Mouse (Mus musculus) neural tube, embryonic 15.5 days (tissue): ENCODE data around the gene Asb15. TPM values are rescaled to one million over a fixed set of nuclear protein-coding genes. Genes with fewer than 3 reads are reported as not detected.

Experiments used
- ATAC-seq: fragments of 200-750 bp; cut with Nextera tagmentation; 2 replicates; pipeline ENCODE4 v1.8.0; 2017; ENCODE audit warnings: mild to moderate bottlenecking, moderate TSS enrichment, moderate library complexity; ENCODE audit not compliant: low FRiP score
- H3K27ac ChIP-seq: fragments of 300-500 bp; sonication (generic); replicated peaks from 2 replicates; pipeline ENCODE4 v1.5.1; 2015; ENCODE audit warnings: mild to moderate bottlenecking, inconsistent platforms
- H3K27me3 ChIP-seq: fragments of 300-500 bp; sonication (generic); replicated peaks from 2 replicates; pipeline ENCODE4 v1.6.1; 2015; ENCODE audit warnings: inconsistent platforms
- H3K36me3 ChIP-seq: fragments of 300-500 bp; sonication (generic); 2 replicates; pipeline ENCODE4 v1.6.1; 2015; ENCODE audit warnings: inconsistent platforms
- H3K4me1 ChIP-seq: fragments of 300-500 bp; sonication (generic); 2 replicates; pipeline ENCODE4 v1.6.1; 2015; ENCODE audit warnings: inconsistent platforms
- H3K4me2 ChIP-seq: fragments of 300-500 bp; sonication (generic); 2 replicates; pipeline ENCODE4 v1.6.1; 2015; ENCODE audit warnings: inconsistent platforms, mild to moderate bottlenecking, moderate library complexity
- H3K4me3 ChIP-seq: fragments of 300-500 bp; sonication (generic); replicated peaks from 2 replicates; pipeline ENCODE4 v1.5.1; 2015; ENCODE audit warnings: mild to moderate bottlenecking, inconsistent platforms
- H3K9ac ChIP-seq: fragments of 300-500 bp; sonication (generic); replicated peaks from 2 replicates; pipeline ENCODE4 v1.6.1; 2015; ENCODE audit warnings: mild to moderate bottlenecking, inconsistent platforms
- H3K9me3 ChIP-seq: fragments of 300-500 bp; sonication (generic); replicated peaks from 2 replicates; pipeline ENCODE4 v1.6.1; 2016; ENCODE audit warnings: inconsistent platforms
- WGBS: fragments of 180-500 bp; shearing (Covaris S2); methylation state at CpG from one replicate; pipeline ENCODE4 v1.1.7; 2015; ENCODE audit warnings: mixed read lengths; 5-methylcytosine and 5-hydroxymethylcytosine counted together
- polyA plus RNA-seq: library from polyadenylated mRNA; unstranded; fragments of >200 nt; fragmentation: Nextera tagmentation; extraction: Ambion mirVana; gene quantifications from 2 replicates; pipeline ENCODE4 v1.2.1, GENCODE M21; 2015

Gene Asb15
- polyA plus RNA-seq, 1 experiment from 2014 or later = not detected

DNA sequence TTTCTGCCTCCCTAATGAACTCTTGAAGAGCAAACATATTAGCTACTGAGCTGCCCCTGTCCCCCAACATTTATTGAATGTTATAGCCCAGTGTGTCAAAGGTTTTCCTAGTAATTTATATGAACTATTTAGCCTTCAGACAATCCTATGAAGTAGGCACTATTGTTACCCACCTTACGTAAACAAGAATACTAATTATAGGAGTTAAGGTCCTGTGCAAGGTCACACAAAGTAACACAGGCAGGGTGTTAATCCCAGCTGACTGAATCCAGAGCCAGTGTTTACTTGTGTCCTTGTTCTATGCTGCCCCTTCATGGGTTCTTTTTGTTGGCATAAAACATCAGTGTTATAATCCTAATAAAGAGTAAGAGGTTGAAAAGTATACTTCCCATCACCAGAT is 41.8 kb downstream of the Asb15 start:
- Histone ChIP-seq H3K4me3 (no peak overlapping the region), H3K36me3 (no peaks in the 10 kb centered on the region), H3K4me2 (no peak overlapping the region), H3K9ac (no peak overlapping the region), H3K27me3 (no peaks in the 10 kb centered on the region), H3K27ac (no peak overlapping the region), H3K9me3 (no peaks in the 10 kb centered on the region), H3K4me1 (no peaks in the 10 kb centered on the region)
- no peak for ATAC-seq
- 95% methylated on average over 1 of the region's 1 CpGs for WGBS

DNA sequence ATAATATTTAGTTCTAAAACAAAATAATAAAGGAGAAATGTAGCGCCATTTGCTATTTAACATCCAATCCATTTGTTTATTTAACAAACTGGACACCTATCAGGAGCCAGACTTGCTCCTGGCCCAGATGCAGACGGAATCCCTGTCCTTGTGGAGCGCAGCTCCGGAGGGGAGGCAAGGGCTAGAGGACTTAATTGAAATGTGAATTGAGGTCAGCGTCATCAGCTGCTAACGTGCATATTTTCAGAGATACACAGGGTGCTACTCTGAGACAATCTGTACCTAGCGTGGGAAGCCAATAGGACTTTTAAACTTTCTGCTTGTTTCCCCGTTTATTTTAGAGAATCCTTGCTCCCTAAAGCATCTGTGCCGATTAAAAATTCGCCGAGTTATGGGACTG is 42.3 kb downstream of the Asb15 start:
- Histone ChIP-seq H3K9ac (no peak overlapping the region), H3K27ac (no peak overlapping the region), H3K4me2 (no peak overlapping the region), H3K27me3 (no peaks in the 10 kb centered on the region), H3K4me3 (no peak overlapping the region), H3K9me3 (no peaks in the 10 kb centered on the region), H3K4me1 (no peaks in the 10 kb centered on the region), H3K36me3 (no peaks in the 10 kb centered on the region)
- WGBS = 80% methylated on average over 11 of the region's 11 CpGs
- no peak for ATAC-seq

GRCm38 (mm10) chr6:24571126-24571525 is 43.2 kb downstream of the Asb15 start:
- no peaks in the 10 kb centered on the region for H3K36me3 ChIP-seq
- ATAC-seq = no peak
- H3K27ac ChIP-seq = no peak overlapping the region
- H3K9me3 ChIP-seq = no peaks in the 10 kb centered on the region
- H3K9ac ChIP-seq = no peak overlapping the region
- H3K4me2 ChIP-seq = no peak overlapping the region
- no peaks in the 10 kb centered on the region for H3K4me1 ChIP-seq
- no peaks in the 10 kb centered on the region for H3K27me3 ChIP-seq
- 81% methylated on average over 6 of the region's 6 CpGs for WGBS
- H3K4me3 ChIP-seq = no peak overlapping the region

DNA sequence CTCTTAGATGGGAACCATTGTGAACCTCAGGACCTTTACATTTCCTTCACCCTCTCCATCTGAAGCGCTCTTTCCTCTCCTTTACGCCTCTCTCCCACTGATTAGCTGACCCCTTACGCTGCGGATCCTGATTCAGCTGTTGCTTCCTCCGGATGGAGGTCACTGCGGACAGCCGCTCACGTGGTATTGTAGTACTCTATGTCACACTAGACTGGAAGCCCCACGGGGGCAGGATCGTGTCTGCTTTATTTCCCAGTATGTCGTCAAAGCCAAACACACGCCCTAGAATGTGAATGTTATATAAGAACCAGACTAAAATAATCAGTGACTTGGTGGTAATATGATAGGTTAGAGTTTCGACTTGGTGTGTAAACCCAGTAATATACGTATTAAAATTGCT is 44.5 kb downstream of the Asb15 start:
- ATAC-seq = no peak
- WGBS = 90% methylated on average over 14 of the region's 14 CpGs
- H3K27ac ChIP-seq = no peak overlapping the region
- no peak overlapping the region for H3K4me2 ChIP-seq
- H3K36me3 ChIP-seq = no peaks in the 10 kb centered on the region
- H3K4me1 ChIP-seq = no peaks in the 10 kb centered on the region
- H3K9ac ChIP-seq = no peak overlapping the region
- no peak overlapping the region for H3K4me3 ChIP-seq
- no peaks in the 10 kb centered on the region for H3K27me3 ChIP-seq
- no peaks in the 10 kb centered on the region for H3K9me3 ChIP-seq

DNA sequence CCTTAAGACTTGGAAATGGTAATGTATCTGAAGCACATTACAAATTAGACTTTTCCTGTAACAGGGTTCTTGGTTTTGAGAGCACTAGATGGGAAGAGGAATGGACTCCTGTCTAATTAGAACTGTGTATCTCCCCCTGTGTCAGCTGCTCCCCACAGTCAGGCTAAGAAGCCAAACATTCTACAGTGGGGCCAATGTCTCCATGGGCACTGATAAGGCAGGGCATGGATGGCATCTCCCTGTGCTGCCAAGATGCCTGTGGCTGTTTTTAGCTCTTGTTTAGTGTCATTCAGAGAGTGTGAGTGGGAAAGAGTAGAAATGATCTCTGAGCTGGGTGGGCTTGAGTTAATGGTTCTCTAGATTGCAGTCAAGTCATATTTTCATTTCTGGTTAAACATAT is 45.4 kb downstream of the Asb15 start:
- Histone ChIP-seq H3K4me3 (no peak overlapping the region), H3K27me3 (no peaks in the 10 kb centered on the region), H3K36me3 (no peaks in the 10 kb centered on the region), H3K4me2 (no peak overlapping the region), H3K9ac (no peak overlapping the region), H3K27ac (no peak overlapping the region), H3K9me3 (no peaks in the 10 kb centered on the region), H3K4me1 (no peaks in the 10 kb centered on the region)
- ATAC-seq = no peak

GRCm38 (mm10) chr6:24583456-24583855 is 55.5 kb downstream of the Asb15 start:
- Histone ChIP-seq H3K4me1 (no peaks in the 10 kb centered on the region), H3K9ac (no peak overlapping the region), H3K27ac (no peak overlapping the region), H3K4me2 (no peak overlapping the region), H3K4me3 (no peak overlapping the region), H3K36me3 (no peaks in the 10 kb centered on the region), H3K27me3 (no peaks in the 10 kb centered on the region), H3K9me3 (no peaks in the 10 kb centered on the region)
- ATAC-seq = no peak
- 75% methylated on average over 3 of the region's 3 CpGs for WGBS

GRCm38 (mm10) chr6:24585431-24586310 is 57.7 kb downstream of the Asb15 start:
- Histone ChIP-seq H3K4me1 (no peaks in the 10 kb centered on the region), H3K9me3 (no peaks in the 10 kb centered on the region), H3K36me3 (no peaks in the 10 kb centered on the region), H3K27me3 (no peaks in the 10 kb centered on the region), H3K4me3 (no peak overlapping the region), H3K9ac (no peak overlapping the region), H3K27ac (no peak overlapping the region), H3K4me2 (no peak overlapping the region)
- no peak for ATAC-seq
- 77% methylated on average over 10 of the region's 10 CpGs for WGBS

GRCm38 (mm10) chr6:24586885-24587284 is 58.9 kb downstream of the Asb15 start:
- Histone ChIP-seq H3K36me3 (no peaks in the 10 kb centered on the region), H3K27me3 (no peaks in the 10 kb centered on the region), H3K9me3 (no peaks in the 10 kb centered on the region), H3K9ac (no peak overlapping the region), H3K4me2 (no peak overlapping the region), H3K27ac (no peak overlapping the region), H3K4me3 (no peak overlapping the region), H3K4me1 (no peaks in the 10 kb centered on the region)
- WGBS = 63% methylated on average over 3 of the region's 3 CpGs
- no peak for ATAC-seq

GRCm38 (mm10) chr6:24590282-24590681 is 62.3 kb downstream of the Asb15 start:
- no peaks in the 10 kb centered on the region for H3K9me3 ChIP-seq
- H3K4me1 ChIP-seq = no peaks in the 10 kb centered on the region
- no peak overlapping the region for H3K9ac ChIP-seq
- H3K27me3 ChIP-seq = no peaks in the 10 kb centered on the region
- no peak for ATAC-seq
- no peak overlapping the region for H3K4me3 ChIP-seq
- H3K36me3 ChIP-seq = no peaks in the 10 kb centered on the region
- H3K4me2 ChIP-seq = no peak overlapping the region
- no peak overlapping the region for H3K27ac ChIP-seq
- 85% methylated on average over 5 of the region's 5 CpGs for WGBS

DNA sequence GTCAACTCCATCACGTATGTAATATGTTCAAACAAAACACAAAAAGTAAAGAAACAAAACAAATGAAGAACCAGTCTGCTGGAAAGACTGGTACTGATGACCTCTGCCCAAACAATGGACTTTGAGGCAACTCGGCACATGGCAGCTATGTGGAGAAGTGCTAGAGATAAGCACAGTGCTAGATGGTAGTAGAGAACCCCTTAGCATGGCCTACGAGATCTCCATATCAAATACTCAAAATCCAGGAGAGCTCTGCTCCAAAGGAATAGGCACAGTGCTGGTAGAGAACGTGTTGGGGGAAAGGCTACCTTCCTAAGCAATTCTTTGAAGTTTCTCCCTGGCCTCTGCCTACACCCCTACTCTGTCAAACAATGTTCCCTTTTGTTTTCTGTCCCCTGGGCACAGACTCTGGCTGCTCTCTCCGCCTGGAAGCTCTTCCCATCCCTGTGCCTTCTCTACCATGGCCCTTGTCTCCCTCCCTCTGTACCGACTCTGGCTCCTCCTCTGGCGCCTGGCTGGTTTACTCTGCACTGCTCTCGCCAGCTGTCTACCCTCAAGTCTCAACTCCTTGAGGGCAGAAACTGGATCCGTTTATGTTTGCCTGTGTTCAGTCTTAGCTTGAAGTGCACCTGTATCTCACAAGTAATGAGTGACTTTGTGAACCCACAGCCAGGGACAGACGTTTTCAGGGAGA is 63.7 kb downstream of the Asb15 start:
- 62% methylated on average over 10 of the region's 10 CpGs for WGBS
- no peak overlapping the region for H3K27ac ChIP-seq
- H3K36me3 ChIP-seq = no peaks in the 10 kb centered on the region
- no peak overlapping the region for H3K9ac ChIP-seq
- no peaks in the 10 kb centered on the region for H3K27me3 ChIP-seq
- no peak overlapping the region for H3K4me3 ChIP-seq
- ATAC-seq = no peak
- no peak overlapping the region for H3K4me2 ChIP-seq
- no peaks in the 10 kb centered on the region for H3K4me1 ChIP-seq
- no peaks in the 10 kb centered on the region for H3K9me3 ChIP-seq

DNA sequence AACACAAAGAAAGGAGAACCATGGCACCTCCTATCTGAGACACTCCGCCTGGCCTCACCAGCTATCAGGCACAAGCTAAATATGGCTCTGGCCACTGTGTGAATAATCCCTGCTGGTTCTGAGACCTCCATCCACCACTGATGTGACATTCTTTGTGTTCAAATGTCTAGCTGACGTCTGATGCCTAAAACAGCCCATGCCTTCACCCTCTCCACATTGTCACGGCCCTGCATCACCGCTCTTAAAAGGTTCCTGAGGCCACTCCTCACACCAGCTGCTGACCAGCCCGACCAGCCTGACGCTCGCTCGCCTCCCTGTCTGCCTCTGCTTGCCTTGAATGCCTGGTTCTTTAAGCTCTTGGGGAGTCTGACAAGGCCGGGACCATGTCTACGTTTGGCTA is 69.6 kb downstream of the Asb15 start, which contains the start of gene Lmod2:
Gene Lmod2 (plus strand): TSS at position 263 of the 400 bp plus-strand sequence.
- H3K27me3 ChIP-seq = no peaks in the 10 kb centered on the region
- H3K9me3 ChIP-seq = no peaks in the 10 kb centered on the region
- WGBS = 79% methylated on average over 10 of the region's 10 CpGs
- H3K4me2 ChIP-seq = no peak within 1 kb of the TSS
- no peak within 1 kb of the TSS for H3K9ac ChIP-seq
- ATAC-seq = no peak
- no peaks in the 10 kb centered on the region for H3K4me1 ChIP-seq
- no peak within 1 kb of the TSS for H3K27ac ChIP-seq
- no peaks in the 10 kb centered on the region for H3K36me3 ChIP-seq
- H3K4me3 ChIP-seq = no peak within 1 kb of the TSS

DNA sequence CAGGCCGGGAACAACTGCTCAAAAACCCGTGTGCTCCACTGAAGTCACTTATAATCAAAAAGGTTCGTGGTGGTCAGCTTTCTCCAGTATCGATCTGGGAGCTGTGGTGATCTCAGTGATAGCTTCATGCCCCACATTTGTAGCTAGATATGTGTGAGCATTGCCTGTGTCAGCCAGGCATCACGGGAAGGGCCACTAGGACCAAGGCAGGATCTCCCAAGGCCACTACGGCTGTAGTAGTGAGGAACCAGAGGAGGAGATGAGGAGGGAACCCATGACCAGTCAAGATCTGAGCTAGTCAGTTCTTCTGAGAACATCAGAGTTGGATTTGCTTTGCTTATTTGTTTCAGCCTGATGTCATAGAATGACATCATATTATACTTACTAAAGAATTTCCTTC is 71.2 kb downstream of the Asb15 start:
- Histone ChIP-seq H3K9ac (no peak overlapping the region), H3K4me3 (no peak overlapping the region), H3K9me3 (no peaks in the 10 kb centered on the region), H3K36me3 (no peaks in the 10 kb centered on the region), H3K27me3 (no peaks in the 10 kb centered on the region), H3K4me1 (no peaks in the 10 kb centered on the region), H3K4me2 (no peak overlapping the region), H3K27ac (no peak overlapping the region)
- WGBS = 96% methylated on average over 6 of the region's 6 CpGs
- no peak for ATAC-seq
